Mouse (Mus musculus) heart, embryonic 15.5 days (tissue): ENCODE measurements around the gene Gria2. TPM values are rescaled to one million over a fixed set of nuclear protein-coding genes. Genes with fewer than 3 reads are reported as not detected.

Experiments used
- ATAC-seq: fragments of 200-750 bp; cut with Nextera tagmentation; replicated peaks from 2 replicates; pipeline ENCODE4 v1.8.0; 2017; ENCODE audit warnings: low read depth, moderate TSS enrichment; ENCODE audit not compliant: insufficient number of reproducible peaks, insufficient read depth, low FRiP score
- H3K27ac ChIP-seq: fragments of 300-500 bp; sonication (generic); 2 replicates; pipeline ENCODE4 v1.5.1; 2015; ENCODE audit warnings: mild to moderate bottlenecking, inconsistent platforms
- H3K27me3 ChIP-seq: fragments of 300-500 bp; sonication (generic); 2 replicates; pipeline ENCODE4 v1.6.1; 2015; ENCODE audit warnings: inconsistent platforms
- H3K36me3 ChIP-seq: fragments of 300-500 bp; sonication (generic); 2 replicates; pipeline ENCODE4 v1.6.1; 2015; ENCODE audit warnings: mild to moderate bottlenecking, inconsistent platforms
- H3K4me1 ChIP-seq: fragments of 300-500 bp; sonication (generic); replicated peaks from 2 replicates; pipeline ENCODE4 v1.6.1; 2015; ENCODE audit warnings: inconsistent platforms
- H3K4me2 ChIP-seq: fragments of 300-500 bp; sonication (generic); 2 replicates; pipeline ENCODE4 v1.6.1; 2015; ENCODE audit warnings: inconsistent platforms, mild to moderate bottlenecking, moderate library complexity
- H3K4me3 ChIP-seq: fragments of 300-500 bp; sonication (generic); 2 replicates; pipeline ENCODE4 v1.5.1; 2015; ENCODE audit warnings: mild to moderate bottlenecking, inconsistent platforms
- H3K9ac ChIP-seq: fragments of 300-500 bp; sonication (generic); 2 replicates; pipeline ENCODE4 v1.6.1; 2015; ENCODE audit warnings: mild to moderate bottlenecking, inconsistent platforms
- H3K9me3 ChIP-seq: fragments of 300-500 bp; sonication (generic); replicated peaks from 2 replicates; pipeline ENCODE4 v1.6.1; 2016; ENCODE audit warnings: inconsistent platforms
- WGBS: fragments of 180-500 bp; shearing (Covaris S2); methylation state at CpG from one replicate; pipeline ENCODE4 v1.1.7; 2015; ENCODE audit warnings: mixed read lengths; 5-methylcytosine and 5-hydroxymethylcytosine counted together
- microRNA-seq: library from miRNA; unstranded; fragments of <30 nt; microRNA quantifications from one replicate; pipeline ENCODE4, GENCODE M21; 2016
- polyA plus RNA-seq: library from polyadenylated mRNA; unstranded; fragments of >200 nt; fragmentation: Nextera tagmentation; extraction: Ambion mirVana; gene quantifications from 2 replicates; pipeline ENCODE4 v1.2.1, GENCODE M21; 2015

Gria2 gene
- polyA plus RNA-seq, 1 experiment from 2014 or later: 0.81 TPM

DNA sequence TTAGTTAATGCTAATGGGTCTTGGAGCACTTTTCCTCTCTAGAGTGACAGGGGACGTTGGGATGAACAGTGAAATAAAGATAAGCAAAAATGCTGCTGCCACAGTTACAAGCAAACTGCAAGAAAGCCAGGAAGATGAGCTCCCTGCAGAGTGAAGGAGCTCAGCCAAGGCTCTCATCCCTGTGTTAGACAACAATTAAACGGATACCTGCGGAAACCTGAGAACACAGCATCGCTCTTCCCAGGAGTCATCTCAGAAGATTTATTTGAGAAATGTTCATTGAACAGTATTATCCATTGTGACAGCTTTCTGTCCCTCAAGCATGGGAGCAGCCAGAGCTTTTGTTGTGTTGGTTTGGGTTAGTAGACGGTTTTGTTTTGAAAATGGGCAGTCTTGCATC lies 137.5 kb downstream of the Gria2 start:
- H3K9ac ChIP-seq: no peak overlapping the region
- 66% methylated on average over 5 of the region's 5 CpGs for WGBS

DNA sequence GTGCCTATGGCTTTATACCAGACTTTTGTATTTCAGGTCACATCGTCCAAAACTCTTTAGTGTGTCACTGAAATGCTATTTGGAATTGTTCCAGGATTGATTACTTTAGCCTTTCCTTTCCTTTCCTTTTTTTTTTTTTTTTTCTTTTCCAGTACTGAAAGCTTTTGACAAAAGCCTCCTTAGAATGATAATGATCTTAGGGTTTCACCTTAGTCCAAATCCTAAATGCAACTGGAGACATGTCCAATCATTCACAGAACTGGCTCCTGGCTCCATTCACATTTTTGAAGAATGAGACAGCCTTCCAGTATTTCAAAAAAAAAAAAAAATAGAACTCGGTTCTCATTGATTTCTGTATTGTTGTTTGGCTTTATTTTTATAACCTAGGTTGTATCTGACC lies 139.3 kb downstream of the Gria2 start:
- ATAC-seq: no peak
- H3K9me3 ChIP-seq: no peaks in the 10 kb centered on the region
- H3K4me3 ChIP-seq: no peak overlapping the region
- no peaks in the 10 kb centered on the region for H3K36me3 ChIP-seq
- WGBS: 51% methylated on average over 2 of the region's 2 CpGs
- H3K9ac ChIP-seq: no peak overlapping the region
- H3K4me2 ChIP-seq: no peak overlapping the region
- H3K27me3 ChIP-seq: no peaks in the 10 kb centered on the region
- no peaks in the 10 kb centered on the region for H3K4me1 ChIP-seq
- no peak overlapping the region for H3K27ac ChIP-seq

More for the DNA sequence above, 137.5 kb downstream of the Gria2 start:
- Histone ChIP-seq H3K27ac (no peak overlapping the region), H3K4me3 (no peak overlapping the region), H3K4me2 (no peak overlapping the region), H3K27me3 (no peaks in the 10 kb centered on the region), H3K4me1 (no peaks in the 10 kb centered on the region), H3K36me3 (no peaks in the 10 kb centered on the region), H3K9me3 (no peaks in the 10 kb centered on the region)
- ATAC-seq: no peak

GRCm38 (mm10) chr3:80661838-80662237 lies 140.8 kb downstream of the Gria2 start:
- no peak for ATAC-seq
- no peak overlapping the region for H3K27ac ChIP-seq
- H3K27me3 ChIP-seq: no peaks in the 10 kb centered on the region
- no peaks in the 10 kb centered on the region for H3K36me3 ChIP-seq
- H3K4me1 ChIP-seq: no peaks in the 10 kb centered on the region
- 58% methylated on average over 3 of the region's 3 CpGs for WGBS
- H3K4me2 ChIP-seq: no peak overlapping the region
- H3K4me3 ChIP-seq: no peak overlapping the region
- H3K9me3 ChIP-seq: no peaks in the 10 kb centered on the region
- H3K9ac ChIP-seq: no peak overlapping the region

DNA sequence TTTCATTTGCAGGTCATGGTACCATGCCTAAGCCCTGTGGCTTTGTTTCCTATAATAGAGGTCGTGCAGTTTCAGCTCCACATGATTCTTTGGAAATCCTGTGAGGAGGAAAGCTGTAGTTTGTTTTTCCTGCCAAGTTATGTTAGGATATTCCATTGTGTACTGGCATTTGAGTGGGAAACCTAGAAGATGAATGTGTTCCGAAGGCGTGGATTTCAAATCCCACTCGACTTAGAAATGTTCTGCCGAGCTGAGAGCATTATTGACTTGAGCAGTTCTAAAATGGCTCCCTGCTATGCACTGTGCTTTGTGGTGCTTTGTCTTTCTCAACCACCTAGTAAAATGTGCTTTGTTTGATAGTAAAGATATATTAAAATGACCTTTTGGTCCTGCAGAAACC lies 150.4 kb downstream of the Gria2 start:
- no peaks in the 10 kb centered on the region for H3K4me1 ChIP-seq
- WGBS: 75% methylated on average over 5 of the region's 5 CpGs
- no peak overlapping the region for H3K27ac ChIP-seq
- H3K4me2 ChIP-seq: no peak overlapping the region
- H3K9me3 ChIP-seq: no peaks in the 10 kb centered on the region
- no peak for ATAC-seq
- H3K9ac ChIP-seq: no peak overlapping the region
- no peaks in the 10 kb centered on the region for H3K36me3 ChIP-seq
- H3K27me3 ChIP-seq: no peaks in the 10 kb centered on the region
- H3K4me3 ChIP-seq: no peak overlapping the region

Small RNAs within 50 kb of the gene (microRNA-seq; reads per million reads assigned to microRNA genes)
- not detected for gene Gm25749

Other genes starting within 250 kb of the Gria2 start
- gene Glrb, start 110.8 kb upstream of the Gria2 start, polyA plus RNA-seq: 1.8 and 3.2 TPM in 2 replicates
- 2.6 and 4.3 TPM in 2 replicates for gene Pdgfc, start 233.6 kb upstream of the Gria2 start, polyA plus RNA-seq